Mouse (Mus musculus) testis, adult 2 months (tissue): Measurements from ENCODE around the gene Tcstv1.
"Not testable (repeated sequence)": the region's sequence is repeated elsewhere in the genome, so short reads cannot be mapped to it uniquely, and the experiment has no call there.

Experiments used
- CTCF ChIP-seq: fragments of 200-500 bp; IDR thresholded peaks from 2 replicates; pipeline ENCODE4 v1.5.1; 2012; ENCODE audit warnings: low read depth, mild to moderate bottlenecking, inconsistent platforms, low read length, moderate library complexity; ENCODE audit not compliant: control insufficient read depth, insufficient read depth, insufficient replicate concordance
- POLR2A ChIP-seq: fragments of 200-500 bp; IDR thresholded peaks from 2 replicates; pipeline ENCODE4 v1.6.1; 2012; ENCODE audit warnings: low read depth, mild to moderate bottlenecking, inconsistent platforms, low read length, moderate library complexity; ENCODE audit not compliant: control insufficient read depth

GRCm38 (mm10) chr13:119898549-119898948 lies 4.0 kb upstream of the Tcstv1 start:
- not testable (repeated sequence) for TF ChIP-seq CTCF, POLR2A
